Mouse (Mus musculus) limb, embryonic 11.5 days (tissue): ENCODE measurements around the gene Rimbp2. TPM values are rescaled to one million over a fixed set of nuclear protein-coding genes. Genes with fewer than 3 reads are reported as not detected.
A peak's percentile ranks its signal among the peaks of the same experiment; 100 is the strongest.

Source experiments
- ATAC-seq: fragments of 200-750 bp; cut with Nextera tagmentation; 2 replicates; pipeline ENCODE4 v1.8.0; 2017; ENCODE audit warnings: low read depth; ENCODE audit not compliant: insufficient number of reproducible peaks, low FRiP score, low TSS enrichment
- DNase-seq: peaks from one replicate; pipeline ENCODE4 v3.0.0-alpha.2; 2015; ENCODE audit warnings: low spot score
- H3K27ac ChIP-seq: fragments of 300-500 bp; sonication (generic); replicated peaks from 2 replicates; pipeline ENCODE4 v1.5.1; 2014; ENCODE audit warnings: low read depth, mild to moderate bottlenecking, low read length
- H3K27me3 ChIP-seq: fragments of 300-500 bp; sonication (generic); 2 replicates; pipeline ENCODE4 v1.6.1; 2014; ENCODE audit warnings: mild to moderate bottlenecking, low read length, mixed read lengths; ENCODE audit not compliant: control insufficient read depth, insufficient read depth
- H3K36me3 ChIP-seq: fragments of 300-500 bp; sonication (generic); 2 replicates; pipeline ENCODE4 v1.6.1; 2014; ENCODE audit warnings: mild to moderate bottlenecking, low read length, moderate library complexity, mixed read lengths; ENCODE audit not compliant: control insufficient read depth, insufficient read depth
- H3K4me1 ChIP-seq: fragments of 300-500 bp; sonication (generic); 2 replicates; pipeline ENCODE4 v1.6.1; 2014; ENCODE audit warnings: low read length, mixed read lengths; ENCODE audit not compliant: control insufficient read depth, insufficient read depth
- H3K4me2 ChIP-seq: fragments of 300-500 bp; sonication (generic); 2 replicates; pipeline ENCODE4 v1.6.1; 2014; ENCODE audit warnings: low read depth, mild to moderate bottlenecking, moderate library complexity; ENCODE audit not compliant: severe bottlenecking
- H3K4me3 ChIP-seq: fragments of 300-500 bp; sonication (generic); 2 replicates; pipeline ENCODE4 v1.5.1; 2014; ENCODE audit warnings: low read depth, low read length
- H3K9ac ChIP-seq: fragments of 300-500 bp; sonication (generic); 2 replicates; pipeline ENCODE4 v1.6.1; 2014; ENCODE audit warnings: mild to moderate bottlenecking, low read length
- H3K9me3 ChIP-seq: fragments of 300-500 bp; sonication (generic); 2 replicates; pipeline ENCODE4 v1.6.1; 2016; ENCODE audit warnings: low read length; ENCODE audit not compliant: control insufficient read depth
- WGBS: fragments of 180-500 bp; shearing (Covaris S2); extraction: QIAGEN DNeasy Blood & Tissue Kit; methylation state at CpG from one replicate; pipeline ENCODE4 v1.1.7; 2014; 5-methylcytosine and 5-hydroxymethylcytosine counted together
- polyA plus RNA-seq: library from polyadenylated mRNA; unstranded; fragments of >200 nt; fragmentation: Nextera tagmentation; extraction: Ambion mirVana; gene quantifications from 2 replicates; pipeline ENCODE4 v1.2.1, GENCODE M21; 2014

Rimbp2 gene
- polyA plus RNA-seq, 1 experiment from 2014 or later, result 0.09 TPM

- no peak overlapping the region for H3K4me2 ChIP-seq
- H3K9ac ChIP-seq, result no peak overlapping the region
- WGBS, result 5% methylated on average over 10 of the region's 10 CpGs
- ATAC-seq (peak; percentile 21; the same call in 1 of the 2 replicates), DNase-seq (peak; percentile 95)
- no peaks in the 10 kb centered on the region for H3K4me1 ChIP-seq
- H3K9me3 ChIP-seq, result no peaks in the 10 kb centered on the region
- H3K27ac ChIP-seq, result no peak overlapping the region
- H3K36me3 ChIP-seq, result no peaks in the 10 kb centered on the region
- H3K27me3 ChIP-seq, result no peaks in the 10 kb centered on the region
- H3K4me3 ChIP-seq, result no peak overlapping the region
Measured at GRCm38 (mm10) chr5:128917116-128917959, 35.9 kb downstream of the Rimbp2 start.

GRCm38 (mm10) chr5:128913820-128914219 is 39.5 kb downstream of the Rimbp2 start:
- ATAC-seq (no peak), DNase-seq (no peak)
- H3K9me3 ChIP-seq, result no peaks in the 10 kb centered on the region
- WGBS, result 78% methylated on average over 3 of the region's 3 CpGs
- no peaks in the 10 kb centered on the region for H3K27me3 ChIP-seq
- H3K4me2 ChIP-seq, result no peak overlapping the region
- H3K27ac ChIP-seq, result no peak overlapping the region
- H3K36me3 ChIP-seq, result no peaks in the 10 kb centered on the region
- no peak overlapping the region for H3K9ac ChIP-seq
- H3K4me3 ChIP-seq, result no peak overlapping the region
- no peaks in the 10 kb centered on the region for H3K4me1 ChIP-seq

- H3K9ac ChIP-seq, result no peak overlapping the region
- no peak for ATAC-seq
- H3K27ac ChIP-seq, result no peak overlapping the region
- H3K36me3 ChIP-seq, result no peaks in the 10 kb centered on the region
- H3K4me3 ChIP-seq, result no peak overlapping the region
- no peak for DNase-seq
- H3K27me3 ChIP-seq, result no peaks in the 10 kb centered on the region
- WGBS, result 92% methylated on average over 3 of the region's 3 CpGs
- no peak overlapping the region for H3K4me2 ChIP-seq
- no peaks in the 10 kb centered on the region for H3K9me3 ChIP-seq
- H3K4me1 ChIP-seq, result no peaks in the 10 kb centered on the region
Measured at GRCm38 (mm10) chr5:128912374-128912773, 40.9 kb downstream of the Rimbp2 start.

GRCm38 (mm10) chr5:128911593-128911992 is 41.7 kb downstream of the Rimbp2 start:
- Histone ChIP-seq H3K36me3 (no peaks in the 10 kb centered on the region), H3K4me2 (no peak overlapping the region), H3K27me3 (no peaks in the 10 kb centered on the region), H3K4me1 (no peaks in the 10 kb centered on the region), H3K4me3 (no peak overlapping the region), H3K27ac (no peak overlapping the region), H3K9ac (no peak overlapping the region), H3K9me3 (no peaks in the 10 kb centered on the region)
- 81% methylated on average over 9 of the region's 9 CpGs for WGBS
- no peak for DNase-seq
- ATAC-seq, result no peak

- no peak for ATAC-seq
- 55% methylated on average over 5 of the region's 5 CpGs for WGBS
- peaks cover 13% of the 10 kb centered on the region for H3K4me1 ChIP-seq
Measured at GRCm38 (mm10) chr5:128904113-128904512, 49.2 kb downstream of the Rimbp2 start.

GRCm38 (mm10) chr5:128903120-128903519 is 50.2 kb downstream of the Rimbp2 start:
- no peaks in the 10 kb centered on the region for H3K27me3 ChIP-seq
- H3K36me3 ChIP-seq, result no peaks in the 10 kb centered on the region
- H3K4me3 ChIP-seq, result no peak overlapping the region
- no peaks in the 10 kb centered on the region for H3K9me3 ChIP-seq
- no peak for DNase-seq
- no peak overlapping the region for H3K4me2 ChIP-seq
- WGBS, result 27% methylated on average over 12 of the region's 12 CpGs
- no peak for ATAC-seq
- peaks cover 13% of the 10 kb centered on the region for H3K4me1 ChIP-seq
- no peak overlapping the region for H3K27ac ChIP-seq
- no peak overlapping the region for H3K9ac ChIP-seq

More at GRCm38 (mm10) chr5:128904113-128904512, 49.2 kb downstream of the Rimbp2 start:
- Histone ChIP-seq H3K27me3 (no peaks in the 10 kb centered on the region), H3K4me2 (no peak overlapping the region), H3K9ac (no peak overlapping the region), H3K9me3 (no peaks in the 10 kb centered on the region), H3K4me3 (no peak overlapping the region), H3K36me3 (no peaks in the 10 kb centered on the region), H3K27ac (no peak overlapping the region)
- peak; percentile 22 for DNase-seq

GRCm38 (mm10) chr5:128899971-128900370 is 53.3 kb downstream of the Rimbp2 start:
- ATAC-seq (no peak), DNase-seq (peak; percentile 50)
- Histone ChIP-seq H3K27me3 (no peaks in the 10 kb centered on the region), H3K4me1 (peaks cover 13% of the 10 kb centered on the region), H3K9me3 (no peaks in the 10 kb centered on the region), H3K27ac (0 out of 2 replicates have a peak overlapping the region, but pooled peaks have one; percentile 6), H3K9ac (no peak overlapping the region), H3K4me3 (no peak overlapping the region), H3K4me2 (no peak overlapping the region), H3K36me3 (no peaks in the 10 kb centered on the region)
- WGBS, result 11% methylated on average over 13 of the region's 13 CpGs

GRCm38 (mm10) chr5:128894921-128895320 is 58.4 kb downstream of the Rimbp2 start:
- DNase-seq (no peak), ATAC-seq (no peak)
- Histone ChIP-seq H3K36me3 (no peaks in the 10 kb centered on the region), H3K27ac (no peak overlapping the region), H3K4me3 (no peak overlapping the region), H3K4me2 (no peak overlapping the region), H3K9me3 (no peaks in the 10 kb centered on the region), H3K27me3 (no peaks in the 10 kb centered on the region), H3K9ac (no peak overlapping the region), H3K4me1 (peaks cover 6% of the 10 kb centered on the region)
- WGBS, result 80% methylated on average over 5 of the region's 5 CpGs
